Mouse (Mus musculus): ENCODE data around the gene C330007P06Rik. TPM values are rescaled to one million over a fixed set of nuclear protein-coding genes. Genes with fewer than 3 reads are reported as not detected.

The C330007P06Rik gene
- total and polyA plus RNA-seq, 3 experiments, result 18.6 to 61.2 (median 53.0) TPM

- Histone ChIP-seq H3K27me3 (replicated peaks) (no peaks in the 10 kb centered on the region), H3K9ac (ENCODE audit: insufficient read depth, low read depth) (no peak overlapping the region; the same call in none of the 2 replicates), H3K4me3 (replicated peaks in 1 of 3; ENCODE audit: low read depth in 2 of 3, low read length in 2 of 3, poor library complexity in 1 of 3) (peak overlapping the region in 2 of 3 experiments; percentile 20 to 33), H3K4me1 (ENCODE audit: control insufficient read depth in 1 of 2, insufficient read depth in 2 of 2) (peaks cover 0 to 7% of the 10 kb centered on the region in 2 experiments; a peak in 1 of 4 replicates), H3K9me3 (replicated peaks; ENCODE audit: low read length) (no peaks in the 10 kb centered on the region), H3K27ac (ENCODE audit: insufficient read depth, low read depth) (no peak overlapping the region), H3K4me2 (ENCODE audit: insufficient read depth, low read depth, poor library complexity, severe bottlenecking) (0 out of 2 replicates have a peak overlapping the region, but pooled peaks have one; percentile 17), H3K79me2 (replicated peaks; ENCODE audit: control insufficient read depth, extremely low read depth, insufficient read depth, poor library complexity, severe bottlenecking) (no peaks in the 10 kb centered on the region), H3K36me3 (replicated peaks in 1 of 2; ENCODE audit: control insufficient read depth in 1 of 2, insufficient read depth in 1 of 2, low read length in 1 of 2) (no peaks in the 10 kb centered on the region)
- dilution Hi-C loops (cut with MboI; ENCODE audit: extremely low pct_ligation_motif_present, extremely low pct_unique_long_range_greater_than_20kb, low sequenced_read_pairs) (no loop called here), in situ Hi-C loops (cut with MboI; ENCODE audit: low pct_ligation_motif_present, low pct_unique_long_range_greater_than_20kb, low sequenced_read_pairs) (no loop called here)
- TF ChIP-seq TCF12 (IDR thresholded peaks at IDR 0.05; ENCODE audit: low read depth, low read length) (no peak), EP300 (IDR thresholded peaks at IDR 0.05; ENCODE audit: low read length) (no peak), TBP (conservative IDR thresholded peaks at IDR 0.05; ENCODE audit: low read depth, low read length) (no peak), MYC (IDR thresholded peaks at IDR 0.05; ENCODE audit: low read depth, low read length) (no peak)
- DNase-seq (ENCODE audit: extremely low read depth), result no peak
Measured at GRCm38 (mm10) chrX:36808318-36808683, 65.6 kb downstream of the C330007P06Rik start.

GRCm38 (mm10) chrX:36807360-36808317 lies 66.3 kb downstream of the C330007P06Rik start:
- Histone ChIP-seq H3K4me2 (ENCODE audit: insufficient read depth, low read depth, poor library complexity, severe bottlenecking) (peak overlapping the region; percentile 44; the same call in 1 of the 2 replicates), H3K9me3 (replicated peaks; ENCODE audit: low read length) (no peaks in the 10 kb centered on the region), H3K4me1 (ENCODE audit: control insufficient read depth in 1 of 2, insufficient read depth in 2 of 2) (peaks cover 0 to 12% of the 10 kb centered on the region in 2 experiments; a peak in 1 of 4 replicates), H3K9ac (ENCODE audit: insufficient read depth, low read depth) (peak overlapping the region; percentile 49), H3K79me2 (replicated peaks; ENCODE audit: control insufficient read depth, extremely low read depth, insufficient read depth, poor library complexity, severe bottlenecking) (no peaks in the 10 kb centered on the region), H3K36me3 (replicated peaks in 1 of 2; ENCODE audit: control insufficient read depth in 1 of 2, insufficient read depth in 1 of 2, low read length in 1 of 2) (no peaks in the 10 kb centered on the region), H3K27me3 (replicated peaks) (no peaks in the 10 kb centered on the region), H3K27ac (ENCODE audit: insufficient read depth, low read depth) (no peak overlapping the region), H3K4me3 (replicated peaks in 1 of 3; ENCODE audit: low read depth in 2 of 3, low read length in 2 of 3, poor library complexity in 1 of 3) (peak overlapping the region; percentile 25 to 46 (median 46))
- in situ Hi-C loops (cut with MboI; ENCODE audit: low pct_ligation_motif_present, low pct_unique_long_range_greater_than_20kb, low sequenced_read_pairs) (no loop called here), dilution Hi-C loops (cut with MboI; ENCODE audit: extremely low pct_ligation_motif_present, extremely low pct_unique_long_range_greater_than_20kb, low sequenced_read_pairs) (no loop called here)
- peak; percentile 91 for DNase-seq (ENCODE audit: extremely low read depth)
- TF ChIP-seq NRF1 (IDR thresholded peaks at IDR 0.05; ENCODE audit: low read depth, low read length) (no peak), MAZ (IDR thresholded peaks at IDR 0.05; ENCODE audit: low read depth, low read length) (no peak), ETS1 (conservative IDR thresholded peaks at IDR 0.05; ENCODE audit: low read depth, low read length) (peak; percentile 28; the same call in 1 of the 2 replicates), PAX5 (IDR thresholded peaks at IDR 0.05; ENCODE audit: low read length) (no peak), CHD2 (IDR thresholded peaks at IDR 0.05; ENCODE audit: low read length) (peak; percentile 19; the same call in 1 of the 2 replicates), USF2 (conservative IDR thresholded peaks at IDR 0.05; ENCODE audit: low read depth, low read length) (no peak), MAX (IDR thresholded peaks at IDR 0.05; ENCODE audit: low read length) (peak; percentile 52), CHD1 (IDR thresholded peaks at IDR 0.05; ENCODE audit: low read depth, low read length) (no peak), ZC3H11A (IDR thresholded peaks at IDR 0.05; ENCODE audit: low read depth, low read length) (no peak), JUN (IDR thresholded peaks at IDR 0.05; ENCODE audit: insufficient read depth, low read depth, low read length) (no peak), JUND (conservative IDR thresholded peaks at IDR 0.05; ENCODE audit: low read depth, low read length) (no peak), MEF2A (IDR thresholded peaks at IDR 0.05; ENCODE audit: borderline replicate concordance, low read depth, low read length) (no peak), HCFC1 (IDR thresholded peaks at IDR 0.05; ENCODE audit: low read depth, low read length) (peak; percentile 71), RCOR1 (conservative IDR thresholded peaks at IDR 0.05; ENCODE audit: low read depth, low read length) (no peak), TCF12 (IDR thresholded peaks at IDR 0.05; ENCODE audit: low read depth, low read length) (peak; percentile 23; the same call in 1 of the 2 replicates), NELFE (IDR thresholded peaks at IDR 0.05; ENCODE audit: low read depth, low read length) (peak; percentile 66; the same call in 1 of the 2 replicates), MXI1 (IDR thresholded peaks at IDR 0.05; ENCODE audit: low read depth, low read length) (peak; percentile 56; the same call in 1 of the 2 replicates), UBTF (IDR thresholded peaks at IDR 0.05; ENCODE audit: low read depth, low read length) (no peak), EP300 (IDR thresholded peaks at IDR 0.05; ENCODE audit: low read length) (no peak), RAD21 (IDR thresholded peaks at IDR 0.05; ENCODE audit: low read depth, low read length) (peak; percentile 15), KAT2A (IDR thresholded peaks at IDR 0.05; ENCODE audit: insufficient replicate concordance, low read length) (peak; percentile 43; the same call in 1 of the 2 replicates), TBP (conservative IDR thresholded peaks at IDR 0.05; ENCODE audit: low read depth, low read length) (0 out of 2 replicates have a peak, but pooled peaks have one; percentile 38), POLR2AphosphoS2 (IDR thresholded peaks at IDR 0.05; ENCODE audit: low read depth, low read length) (no peak), POLR2A (IDR thresholded peaks at IDR 0.05; ENCODE audit: low read depth, low read length) (peak; percentile 70), MYC (IDR thresholded peaks at IDR 0.05; ENCODE audit: low read depth, low read length) (peak; percentile 41), E2F4 (IDR thresholded peaks at IDR 0.05; ENCODE audit: insufficient replicate concordance, low read depth, low read length) (no peak), MAFK (IDR thresholded peaks at IDR 0.05; ENCODE audit: insufficient replicate concordance, low read length) (no peak), CTCF (conservative IDR thresholded peaks at IDR 0.05 in 1 of 2, IDR thresholded peaks at IDR 0.05 in 1 of 2; ENCODE audit: low read depth in 2 of 2, low read length in 2 of 2) (peak in 1 of 2 experiments; percentile 68; a peak in 2 of 4 replicates), IRF4 (IDR thresholded peaks at IDR 0.05; ENCODE audit: low read depth, low read length) (no peak)

All from CH12.LX (cell line).